Mouse (Mus musculus): ENCODE measurements around the gene Tradd.
A peak's percentile ranks its signal among the peaks of the same experiment; 100 is the strongest.

DNA sequence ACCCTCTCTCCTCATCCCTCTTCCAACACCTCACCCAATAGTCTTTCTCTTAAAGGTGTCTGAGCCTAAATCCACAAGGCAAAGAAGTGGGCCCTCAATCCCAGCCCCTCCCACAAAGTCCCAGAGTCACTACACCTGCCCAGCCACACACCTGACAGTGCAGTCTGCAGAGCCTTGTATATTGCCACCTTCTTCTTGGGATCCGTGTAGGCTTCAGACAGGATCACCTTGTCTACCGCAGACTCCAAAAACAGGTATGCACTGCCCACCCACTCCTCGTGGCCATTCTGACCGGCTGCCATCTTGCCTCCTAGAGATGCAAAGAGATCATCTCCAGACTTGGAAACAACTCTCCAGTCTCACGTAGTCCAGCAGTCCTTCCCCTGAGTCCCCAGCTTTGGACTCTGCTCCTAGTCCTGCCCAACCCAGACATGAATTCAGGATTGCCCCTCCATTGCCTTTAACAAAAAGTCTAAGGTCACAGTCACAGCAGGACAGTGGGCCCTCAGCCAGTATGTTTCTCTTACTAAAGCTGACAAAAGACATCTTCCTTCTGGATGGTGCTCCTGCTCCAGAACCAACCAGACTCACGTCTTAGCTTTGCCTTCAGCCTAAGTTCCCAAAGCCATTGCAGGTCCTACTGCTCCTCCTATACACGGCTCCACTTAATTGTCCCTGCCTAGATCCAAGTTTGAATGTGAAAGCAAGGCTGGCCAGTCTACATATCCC is 3.9 kb downstream of the Tradd start:
- TF ChIP-seq CTCF (conservative IDR thresholded peaks at IDR 0.05; ENCODE audit: low read length) = 0 out of 2 replicates have a peak, but pooled peaks have one; percentile 1
- TF ChIP-seq POU5F1 (IDR thresholded peaks at IDR 0.05; ENCODE audit: borderline replicate concordance, low read length) = no peak
- TF ChIP-seq NANOG (IDR thresholded peaks at IDR 0.05; ENCODE audit: borderline replicate concordance, low read length) = no peak
